ENCODE assay signal across 9 mouse cellular contexts in the genomic region with DNA sequence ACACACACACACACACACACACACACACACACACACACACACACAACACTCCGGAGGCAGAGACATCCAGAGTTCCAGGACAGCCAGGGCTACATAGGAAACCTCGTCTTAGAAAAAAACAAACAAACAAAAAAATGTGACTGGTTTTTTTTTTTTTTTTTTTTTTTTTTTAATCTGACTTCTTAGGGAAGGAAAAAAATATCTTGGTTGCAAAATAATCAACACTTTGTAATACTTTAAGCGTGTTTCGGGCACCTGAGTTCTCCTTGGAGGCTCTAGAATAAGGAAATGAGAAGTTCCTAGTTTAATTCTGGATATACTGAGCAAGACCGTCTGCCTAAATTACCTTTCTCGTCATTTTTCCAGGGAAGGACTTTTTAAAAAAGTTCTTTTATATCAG. TPM values are rescaled to one million over a fixed set of nuclear protein-coding genes. Genes with fewer than 3 reads are reported as not detected.
DNase-seq lines count a peak whose midpoint lies in the region; ATAC-seq lines count a peak whose summit lies in the region.
"Had no signal": no experiment of that assay in that cellular context is flagged by ENCODE, and none has a peak within 500 bp of the region (broad histone marks: within the 10 kb centered on the region; RNA-seq: fewer than 3 reads in every experiment).

No protein-coding gene starts in this region.

- WGBS in neural tube, embryonic 11.5 days, result 61% methylated on average over 6 of the region's 6 CpGs
- 41% methylated on average over 6 of the region's 6 CpGs for WGBS in limb, embryonic 15.5 days
- 35% methylated on average over 6 of the region's 6 CpGs for WGBS in stomach, embryonic 16.5 days

- H3K4me2 ChIP-seq in neural tube, embryonic 11.5 days (ENCODE audit: low read depth), result peak overlapping the region; percentile 46
- H3K4me2 ChIP-seq in limb, embryonic 15.5 days, result peak overlapping the region; percentile 69
- peak overlapping the region; percentile 69 for H3K4me2 ChIP-seq in stomach, embryonic 16.5 days (ENCODE audit: low read depth, low read length)

- peaks cover 8% of the 10 kb centered on the region for H3K4me1 ChIP-seq in erythroblast, embryonic 14.5 days (ENCODE audit: control insufficient read depth)
- H3K4me1 ChIP-seq in neural tube, embryonic 11.5 days (ENCODE audit: control insufficient read depth, insufficient read depth, low read length), result no peaks in the 10 kb centered on the region
- peaks cover 8% of the 10 kb centered on the region; the same call in 1 of the 2 replicates for H3K4me1 ChIP-seq in limb, embryonic 15.5 days
- peaks cover 5% of the 10 kb centered on the region; the same call in 1 of the 2 replicates for H3K4me1 ChIP-seq in stomach, embryonic 16.5 days (ENCODE audit: control insufficient read depth, insufficient read depth, low read length)

- H3K9me3 ChIP-seq in erythroblast, embryonic 14.5 days (ENCODE audit: control insufficient read depth, low read length), result no peaks in the 10 kb centered on the region
- no peaks in the 10 kb centered on the region for H3K9me3 ChIP-seq in neural tube, embryonic 11.5 days (ENCODE audit: control insufficient read depth, low read length)
- H3K9me3 ChIP-seq in limb, embryonic 15.5 days, result no peaks in the 10 kb centered on the region
- no peaks in the 10 kb centered on the region for H3K9me3 ChIP-seq in stomach, embryonic 16.5 days (replicated peaks; ENCODE audit: control insufficient read depth, low read length)

- H3K9ac ChIP-seq in neural tube, embryonic 11.5 days (ENCODE audit: low read length), result no peak overlapping the region
- no peak overlapping the region for H3K9ac ChIP-seq in limb, embryonic 15.5 days
- H3K9ac ChIP-seq in stomach, embryonic 16.5 days (ENCODE audit: low read length), result peak overlapping the region; percentile 55; the same call in 1 of the 2 replicates

- no peak for DNase-seq in neural tube, embryonic 11.5 days (ENCODE audit: low spot score)
- DNase-seq in neural tube, embryonic 10.5 days (ENCODE audit: extremely low spot score, low spot score), result no peak
- no peak for DNase-seq in thymus, postnatal 4 days

- no peaks in the 10 kb centered on the region for H3K27me3 ChIP-seq in erythroblast, embryonic 14.5 days (ENCODE audit: control insufficient read depth)
- H3K27me3 ChIP-seq in neural tube, embryonic 11.5 days (ENCODE audit: control insufficient read depth, insufficient read depth, low read length), result no peaks in the 10 kb centered on the region
- no peaks in the 10 kb centered on the region for H3K27me3 ChIP-seq in limb, embryonic 15.5 days
- H3K27me3 ChIP-seq in stomach, embryonic 16.5 days (ENCODE audit: control insufficient read depth, insufficient read depth, low read length), result no peaks in the 10 kb centered on the region

- H3K36me3 ChIP-seq in erythroblast, embryonic 14.5 days (ENCODE audit: control insufficient read depth), result no peaks in the 10 kb centered on the region
- H3K36me3 ChIP-seq in neural tube, embryonic 11.5 days (ENCODE audit: control insufficient read depth, insufficient read depth, low read length), result no peaks in the 10 kb centered on the region
- H3K36me3 ChIP-seq in limb, embryonic 15.5 days, result no peaks in the 10 kb centered on the region
- no peaks in the 10 kb centered on the region for H3K36me3 ChIP-seq in stomach, embryonic 16.5 days (ENCODE audit: control insufficient read depth, insufficient read depth, low read length)

- no peak overlapping the region for H3K27ac ChIP-seq in neural tube, embryonic 11.5 days (ENCODE audit: low read depth, low read length)
- no peak overlapping the region for H3K27ac ChIP-seq in limb, embryonic 15.5 days
- H3K27ac ChIP-seq in stomach, embryonic 16.5 days (ENCODE audit: low read length), result no peak overlapping the region

- no peak for ATAC-seq in erythroblast, adult 5-6 weeks (replicated peaks; ENCODE audit: low FRiP score, poor library complexity, severe bottlenecking)
- ATAC-seq in neural tube, embryonic 11.5 days (ENCODE audit: insufficient read depth, low FRiP score, low TSS enrichment), result no peak
- ATAC-seq in limb, embryonic 15.5 days (ENCODE audit: insufficient number of reproducible peaks, low FRiP score, low TSS enrichment, low read depth), result no peak
- ATAC-seq in stomach, embryonic 16.5 days (ENCODE audit: insufficient read depth, low FRiP score), result no peak
- ATAC-seq in megakaryocyte-erythroid progenitor cell, adult 5-6 weeks (replicated peaks; ENCODE audit: low FRiP score, low TSS enrichment, poor library complexity, severe bottlenecking), result no peak

- peak overlapping the region; percentile 63 for H3K4me3 ChIP-seq in erythroblast, embryonic 14.5 days (replicated peaks)
- H3K4me3 ChIP-seq in neural tube, embryonic 11.5 days (ENCODE audit: low read depth, low read length), result peak overlapping the region; percentile 73
- H3K4me3 ChIP-seq in limb, embryonic 15.5 days, result peak overlapping the region; percentile 81
- peak overlapping the region; percentile 82 for H3K4me3 ChIP-seq in stomach, embryonic 16.5 days (replicated peaks; ENCODE audit: low read length)

RNA-seq across cellular contexts. Expression of gene Dnal1, which starts 0.5 kb away (rescaled TPM):
- polyA plus RNA-seq in erythroblast, embryonic 14.5 days (2012), result not detected in 2 replicates
- total RNA-seq in erythroblast, adult 5-6 weeks (2015; ENCODE audit: low replicate concordance), result 0.63 TPM in 1 of 2 replicates, not detected in the other
- not detected in 2 replicates for total RNA-seq in erythroblast, adult 5-6 weeks (2017; ENCODE audit: low replicate concordance)
- polyA plus RNA-seq in neural tube, embryonic 11.5 days (2014; fragmentation: Nextera tagmentation; extraction: Ambion mirVana), result 5.5 and 6.2 TPM in 2 replicates
- polyA plus RNA-seq in limb, embryonic 15.5 days (2015; fragmentation: Nextera tagmentation; extraction: Ambion mirVana), result 5.9 and 6.3 TPM in 2 replicates
- polyA plus RNA-seq in stomach, embryonic 16.5 days (2015; fragmentation: Nextera tagmentation; extraction: Ambion mirVana), result 2.8 and 3.4 TPM in 2 replicates
- 0.26 and 3.9 TPM in 2 replicates for total RNA-seq in megakaryocyte-erythroid progenitor cell, adult 5-6 weeks (2014; fragmentation: Nextera tagmentation)
- total RNA-seq in megakaryocyte-erythroid progenitor cell, adult 5-6 weeks (2017), result 1.4 and 2.3 TPM in 2 replicates

RNA-seq across cellular contexts. Expression of gene Acot6, which starts 13.2 kb away (rescaled TPM):
- polyA plus RNA-seq in erythroblast, embryonic 14.5 days (2012), result not detected in 2 replicates
- not detected in 2 replicates for total RNA-seq in erythroblast, adult 5-6 weeks (2015; ENCODE audit: low replicate concordance)
- 0.42 and 2.3 TPM in 2 replicates for total RNA-seq in erythroblast, adult 5-6 weeks (2017; ENCODE audit: low replicate concordance)
- 0.82 and 1.3 TPM in 2 replicates for polyA plus RNA-seq in neural tube, embryonic 11.5 days (2014; fragmentation: Nextera tagmentation; extraction: Ambion mirVana)
- 1.0 and 1.7 TPM in 2 replicates for polyA plus RNA-seq in limb, embryonic 15.5 days (2015; fragmentation: Nextera tagmentation; extraction: Ambion mirVana)
- 1.3 and 1.4 TPM in 2 replicates for polyA plus RNA-seq in stomach, embryonic 16.5 days (2015; fragmentation: Nextera tagmentation; extraction: Ambion mirVana)
- 6.9 and 11.3 TPM in 2 replicates for total RNA-seq in megakaryocyte-erythroid progenitor cell, adult 5-6 weeks (2014; fragmentation: Nextera tagmentation)
- 4.1 and 4.7 TPM in 2 replicates for total RNA-seq in megakaryocyte-erythroid progenitor cell, adult 5-6 weeks (2017)

RNA-seq across cellular contexts. Expression of gene Pnma1, which starts 34.6 kb away (rescaled TPM):
- polyA plus RNA-seq in erythroblast, embryonic 14.5 days (2012), result 0.02 and 0.03 TPM in 2 replicates
- 1.5 and 4.4 TPM in 2 replicates for total RNA-seq in erythroblast, adult 5-6 weeks (2015; ENCODE audit: low replicate concordance)
- 1.0 and 4.5 TPM in 2 replicates for total RNA-seq in erythroblast, adult 5-6 weeks (2017; ENCODE audit: low replicate concordance)
- 1.6 and 2.5 TPM in 2 replicates for polyA plus RNA-seq in neural tube, embryonic 11.5 days (2014; fragmentation: Nextera tagmentation; extraction: Ambion mirVana)
- polyA plus RNA-seq in limb, embryonic 15.5 days (2015; fragmentation: Nextera tagmentation; extraction: Ambion mirVana), result 0.78 and 0.93 TPM in 2 replicates
- 0.70 and 0.71 TPM in 2 replicates for polyA plus RNA-seq in stomach, embryonic 16.5 days (2015; fragmentation: Nextera tagmentation; extraction: Ambion mirVana)
- total RNA-seq in megakaryocyte-erythroid progenitor cell, adult 5-6 weeks (2014; fragmentation: Nextera tagmentation), result not detected in 2 replicates
- total RNA-seq in megakaryocyte-erythroid progenitor cell, adult 5-6 weeks (2017), result 1.2 TPM in 1 of 2 replicates, not detected in the other

RNA-seq across cellular contexts. Expression of gene Acot5, which starts 44.6 kb away (rescaled TPM):
- not detected in 2 replicates for polyA plus RNA-seq in erythroblast, embryonic 14.5 days (2012)
- total RNA-seq in erythroblast, adult 5-6 weeks (2015; ENCODE audit: low replicate concordance), result not detected in 2 replicates
- not detected in 2 replicates for total RNA-seq in erythroblast, adult 5-6 weeks (2017; ENCODE audit: low replicate concordance)
- not detected in 2 replicates for polyA plus RNA-seq in neural tube, embryonic 11.5 days (2014; fragmentation: Nextera tagmentation; extraction: Ambion mirVana)
- not detected in 2 replicates for polyA plus RNA-seq in limb, embryonic 15.5 days (2015; fragmentation: Nextera tagmentation; extraction: Ambion mirVana)
- polyA plus RNA-seq in stomach, embryonic 16.5 days (2015; fragmentation: Nextera tagmentation; extraction: Ambion mirVana), result not detected in 2 replicates
- not detected in 2 replicates for total RNA-seq in megakaryocyte-erythroid progenitor cell, adult 5-6 weeks (2014; fragmentation: Nextera tagmentation)
- total RNA-seq in megakaryocyte-erythroid progenitor cell, adult 5-6 weeks (2017), result not detected in 2 replicates
- total RNA-seq: megakaryocyte progenitor cell, adult 5-6 weeks had no signal
